19 mouse cellular contexts compared by ENCODE assay signal in genomic region chr6:146436916-146437496, GRCm38 (mm10).
A peak's percentile ranks its signal among the peaks of the same experiment; 100 is the strongest.
DNase-seq lines count a peak whose midpoint lies in the region; ATAC-seq lines count a peak whose summit lies in the region.
"Had no signal": no experiment of that assay in that cellular context is flagged by ENCODE, and none has a peak within 500 bp of the region (broad histone marks: within the 10 kb centered on the region; RNA-seq: fewer than 3 reads in every experiment).

No protein-coding gene starts in this region.

- ATAC-seq in hindbrain, embryonic 13.5 days (ENCODE audit: low FRiP score): peak; percentile 66; the same call in 1 of the 2 replicates
- no peak for ATAC-seq in hindbrain, embryonic 11.5 days (ENCODE audit: low FRiP score)
- ATAC-seq: forebrain, embryonic 15.5 days; Patski had no signal

- DNase-seq in hindbrain, embryonic 11.5 days (ENCODE audit: low spot score): no peak
- DNase-seq in 416B (ENCODE audit: low read depth): peak; percentile 23
- DNase-seq in embryonic facial prominence, embryonic 10.5 days (ENCODE audit: low spot score): peak; percentile 32
- DNase-seq in mesoderm, embryonic 11.5 days (ENCODE audit: low read depth, low spot score): peak; percentile 31
- no peak for DNase-seq in left cerebral cortex, postnatal 4 days
- DNase-seq in layer of hippocampus, adult 18-20 months (ENCODE audit: low spot score in 2 of 2): no peak
- DNase-seq in adrenal gland, adult (ENCODE audit: inconsistent age in 2 of 2, low spot score in 1 of 2): no peak
- DNase-seq: adrenal gland, postnatal 10 days; gastrocnemius, postnatal 36 days; kidney, postnatal 14 days; layer of hippocampus, postnatal 36 days; liver; lung, postnatal 36 days; retina, postnatal 1 day; spleen, adult 18-20 months had no signal

- no peaks in the 10 kb centered on the region for H3K36me3 ChIP-seq in hindbrain, embryonic 13.5 days
- H3K36me3 ChIP-seq in hindbrain, embryonic 11.5 days (ENCODE audit: control insufficient read depth, insufficient read depth, low read length): no peaks in the 10 kb centered on the region
- H3K36me3 ChIP-seq in embryonic facial prominence, embryonic 10.5 days (replicated peaks): no peaks in the 10 kb centered on the region
- H3K36me3 ChIP-seq: forebrain, embryonic 15.5 days; neural tube, embryonic 12.5 days had no signal

- no peak overlapping the region for H3K4me2 ChIP-seq in hindbrain, embryonic 13.5 days
- no peak overlapping the region for H3K4me2 ChIP-seq in hindbrain, embryonic 11.5 days (replicated peaks; ENCODE audit: low read depth, low read length)
- H3K4me2 ChIP-seq: forebrain, embryonic 15.5 days; neural tube, embryonic 12.5 days had no signal

- no peak overlapping the region for H3K4me3 ChIP-seq in hindbrain, embryonic 13.5 days
- no peak overlapping the region for H3K4me3 ChIP-seq in hindbrain, embryonic 11.5 days (ENCODE audit: low read depth, low read length)
- no peak overlapping the region for H3K4me3 ChIP-seq in embryonic facial prominence, embryonic 10.5 days
- H3K4me3 ChIP-seq: forebrain, embryonic 15.5 days; neural tube, embryonic 12.5 days had no signal

- 52% methylated on average over 12 of the region's 12 CpGs for WGBS in hindbrain, embryonic 13.5 days
- 56% methylated on average over 12 of the region's 12 CpGs for WGBS in hindbrain, embryonic 11.5 days
- WGBS in embryonic facial prominence, embryonic 10.5 days: 54% methylated on average over 12 of the region's 12 CpGs

- H3K27me3 ChIP-seq in hindbrain, embryonic 13.5 days: no peaks in the 10 kb centered on the region
- H3K27me3 ChIP-seq in hindbrain, embryonic 11.5 days (ENCODE audit: control insufficient read depth, insufficient read depth, low read length): no peaks in the 10 kb centered on the region
- H3K27me3 ChIP-seq in embryonic facial prominence, embryonic 10.5 days (replicated peaks; ENCODE audit: low read depth, poor library complexity, severe bottlenecking): peaks cover 5% of the 10 kb centered on the region; the same call in 1 of the 2 replicates
- H3K27me3 ChIP-seq: forebrain, embryonic 15.5 days; neural tube, embryonic 12.5 days; Patski had no signal

- H3K9me3 ChIP-seq in hindbrain, embryonic 13.5 days: no peaks in the 10 kb centered on the region
- no peaks in the 10 kb centered on the region for H3K9me3 ChIP-seq in hindbrain, embryonic 11.5 days (ENCODE audit: control insufficient read depth, low read length)
- no peaks in the 10 kb centered on the region for H3K9me3 ChIP-seq in embryonic facial prominence, embryonic 10.5 days
- H3K9me3 ChIP-seq: forebrain, embryonic 15.5 days; neural tube, embryonic 12.5 days had no signal

- H3K9ac ChIP-seq in hindbrain, embryonic 13.5 days: no peak overlapping the region
- H3K9ac ChIP-seq in hindbrain, embryonic 11.5 days (ENCODE audit: low read depth, low read length): no peak overlapping the region
- H3K9ac ChIP-seq: forebrain, embryonic 15.5 days; neural tube, embryonic 12.5 days had no signal

- peaks cover 12% of the 10 kb centered on the region for H3K4me1 ChIP-seq in hindbrain, embryonic 13.5 days (replicated peaks)
- no peaks in the 10 kb centered on the region for H3K4me1 ChIP-seq in hindbrain, embryonic 11.5 days (replicated peaks; ENCODE audit: control insufficient read depth, insufficient read depth, low read length)
- H3K4me1 ChIP-seq in embryonic facial prominence, embryonic 10.5 days: no peaks in the 10 kb centered on the region
- H3K4me1 ChIP-seq: forebrain, embryonic 15.5 days had no signal

- H3K27ac ChIP-seq in hindbrain, embryonic 13.5 days: peak overlapping the region; percentile 62
- H3K27ac ChIP-seq in hindbrain, embryonic 11.5 days (ENCODE audit: low read depth, low read length): no peak overlapping the region
- no peak overlapping the region for H3K27ac ChIP-seq in embryonic facial prominence, embryonic 10.5 days (replicated peaks)
- H3K27ac ChIP-seq: forebrain, embryonic 15.5 days; neural tube, embryonic 12.5 days had no signal

- intact Hi-C loops in left cerebral cortex, postnatal 4 days (cut with DNase I): no loop called here

Comparison
In these comparisons a context has a peak if more than half of its experiments do, and no peak if none do; other contexts are left out.
1. DNase-seq: peak in 416B (single experiment), embryonic facial prominence, embryonic 10.5 days (single experiment) and mesoderm, embryonic 11.5 days (single experiment); none in hindbrain, embryonic 11.5 days (single experiment), left cerebral cortex, postnatal 4 days (single experiment), layer of hippocampus, adult 18-20 months (0 of 2) and adrenal gland, adult (0 of 2).